10 mouse cellular contexts compared by ENCODE assay signal in genomic region chr13:34760518-34761287, GRCm38 (mm10). TPM values are rescaled to one million over a fixed set of nuclear protein-coding genes. Genes with fewer than 3 reads are reported as not detected.
DNase-seq lines count a peak whose midpoint lies in the region; ATAC-seq and TF ChIP-seq lines count a peak whose summit lies in the region.
"Had no signal": no experiment of that assay in that cellular context is flagged by ENCODE, and none has a peak within 500 bp of the region (broad histone marks: within the 10 kb centered on the region; RNA-seq: fewer than 3 reads in every experiment).

No protein-coding gene starts in this region.

- ATAC-seq in forebrain, embryonic 13.5 days, result no peak; the same call in 1 of the 2 replicates
- ATAC-seq in lung, embryonic 15.5 days (ENCODE audit: borderline replicate concordance, extremely low read depth, low FRiP score, low TSS enrichment), result peak; percentile 66
- 0 out of 2 replicates have a peak, but pooled peaks have one; percentile 36 for ATAC-seq in forebrain, embryonic 12.5 days (ENCODE audit: low FRiP score)
- ATAC-seq in limb, embryonic 14.5 days (ENCODE audit: low FRiP score, low read depth), result peak; percentile 28; the same call in 1 of the 2 replicates

- WGBS in forebrain, embryonic 10.5 days, result 8% methylated on average over 7 of the region's 7 CpGs
- WGBS in forebrain, embryonic 13.5 days, result 6% methylated on average over 7 of the region's 7 CpGs
- 13% methylated on average over 7 of the region's 7 CpGs for WGBS in lung, embryonic 15.5 days
- WGBS in forebrain, embryonic 12.5 days, result 7% methylated on average over 7 of the region's 7 CpGs
- WGBS in limb, embryonic 14.5 days, result 6% methylated on average over 7 of the region's 7 CpGs

- H3K9me3 ChIP-seq in forebrain, embryonic 10.5 days, result no peaks in the 10 kb centered on the region
- no peaks in the 10 kb centered on the region for H3K9me3 ChIP-seq in forebrain, embryonic 13.5 days (replicated peaks)
- no peaks in the 10 kb centered on the region for H3K9me3 ChIP-seq in lung, embryonic 15.5 days
- H3K9me3 ChIP-seq in forebrain, embryonic 12.5 days, result no peaks in the 10 kb centered on the region
- no peaks in the 10 kb centered on the region for H3K9me3 ChIP-seq in limb, embryonic 14.5 days (ENCODE audit: control insufficient read depth, low read length)
- H3K9me3 ChIP-seq: liver, embryonic 15.5 days had no signal

- H3K4me1 ChIP-seq in forebrain, embryonic 10.5 days, result peaks cover 35% of the 10 kb centered on the region
- peaks cover 13% of the 10 kb centered on the region for H3K4me1 ChIP-seq in forebrain, embryonic 13.5 days
- H3K4me1 ChIP-seq in lung, embryonic 15.5 days, result peaks cover 9% of the 10 kb centered on the region
- peaks cover 21% of the 10 kb centered on the region for H3K4me1 ChIP-seq in forebrain, embryonic 12.5 days
- H3K4me1 ChIP-seq in limb, embryonic 14.5 days (ENCODE audit: control insufficient read depth, insufficient read depth, low read length), result peaks cover 18% of the 10 kb centered on the region
- H3K4me1 ChIP-seq: liver, embryonic 15.5 days had no signal

- H3K27ac ChIP-seq in forebrain, embryonic 10.5 days, result peak overlapping the region; percentile 60
- H3K27ac ChIP-seq in forebrain, embryonic 13.5 days, result no peak overlapping the region
- H3K27ac ChIP-seq in lung, embryonic 15.5 days, result 0 out of 2 replicates have a peak overlapping the region, but pooled peaks have one; percentile 24
- H3K27ac ChIP-seq in forebrain, embryonic 12.5 days, result 0 out of 2 replicates have a peak overlapping the region, but pooled peaks have one; percentile 25
- H3K27ac ChIP-seq in limb, embryonic 14.5 days (replicated peaks; ENCODE audit: low read depth, low read length), result no peak overlapping the region; the same call in 1 of the 2 replicates
- H3K27ac ChIP-seq: liver, embryonic 15.5 days had no signal

- no peak for TF ChIP-seq POLR2A in limb, embryonic 14.5 days (IDR thresholded peaks at IDR 0.05; ENCODE audit: borderline replicate concordance, extremely low read depth, insufficient read depth, insufficient read length)

- no peak overlapping the region; the same call in 1 of the 2 replicates for H3K4me2 ChIP-seq in forebrain, embryonic 13.5 days
- no peak overlapping the region; the same call in 1 of the 2 replicates for H3K4me2 ChIP-seq in lung, embryonic 15.5 days
- no peak overlapping the region for H3K4me2 ChIP-seq in forebrain, embryonic 12.5 days
- H3K4me2 ChIP-seq in limb, embryonic 14.5 days (replicated peaks; ENCODE audit: low read depth, low read length, severe bottlenecking), result no peak overlapping the region; the same call in 1 of the 2 replicates
- H3K4me2 ChIP-seq: liver, embryonic 15.5 days had no signal

- H3K9ac ChIP-seq in forebrain, embryonic 13.5 days, result no peak overlapping the region
- no peak overlapping the region for H3K9ac ChIP-seq in lung, embryonic 15.5 days
- H3K9ac ChIP-seq in forebrain, embryonic 12.5 days, result no peak overlapping the region
- H3K9ac ChIP-seq in limb, embryonic 14.5 days (ENCODE audit: low read depth, low read length, severe bottlenecking), result no peak overlapping the region
- H3K9ac ChIP-seq: liver, embryonic 15.5 days had no signal

- no peaks in the 10 kb centered on the region; the same call in 1 of the 2 replicates for H3K27me3 ChIP-seq in forebrain, embryonic 10.5 days (ENCODE audit: poor library complexity, severe bottlenecking)
- H3K27me3 ChIP-seq in forebrain, embryonic 13.5 days, result no peaks in the 10 kb centered on the region
- H3K27me3 ChIP-seq in lung, embryonic 15.5 days, result no peaks in the 10 kb centered on the region
- peaks cover 3% of the 10 kb centered on the region; the same call in 1 of the 2 replicates for H3K27me3 ChIP-seq in forebrain, embryonic 12.5 days
- no peaks in the 10 kb centered on the region for H3K27me3 ChIP-seq in limb, embryonic 14.5 days (ENCODE audit: control insufficient read depth, insufficient read depth, low read length)
- H3K27me3 ChIP-seq: liver, embryonic 15.5 days had no signal

- no peak for DNase-seq in forebrain, embryonic 10.5 days (ENCODE audit: extremely low spot score, low spot score)
- no peak for DNase-seq in lung, postnatal 36 days
- DNase-seq in limb, embryonic 14.5 days (ENCODE audit: low spot score), result peak; percentile 30
- DNase-seq in cerebellum, postnatal 25 days, result no peak
- no peak for DNase-seq in urinary bladder, postnatal 25 days (ENCODE audit: low spot score)
- DNase-seq: spleen, adult 18-20 months had no signal

- H3K4me3 ChIP-seq in forebrain, embryonic 10.5 days, result no peak overlapping the region
- no peak overlapping the region for H3K4me3 ChIP-seq in forebrain, embryonic 13.5 days
- H3K4me3 ChIP-seq in lung, embryonic 15.5 days, result no peak overlapping the region
- no peak overlapping the region for H3K4me3 ChIP-seq in forebrain, embryonic 12.5 days (replicated peaks)
- no peak overlapping the region for H3K4me3 ChIP-seq in limb, embryonic 14.5 days (replicated peaks; ENCODE audit: low read length)
- H3K4me3 ChIP-seq: liver, embryonic 15.5 days had no signal

- no peaks in the 10 kb centered on the region for H3K36me3 ChIP-seq in forebrain, embryonic 10.5 days (replicated peaks)
- H3K36me3 ChIP-seq in forebrain, embryonic 13.5 days (ENCODE audit: poor library complexity, severe bottlenecking), result no peaks in the 10 kb centered on the region
- H3K36me3 ChIP-seq in lung, embryonic 15.5 days, result no peaks in the 10 kb centered on the region
- no peaks in the 10 kb centered on the region for H3K36me3 ChIP-seq in forebrain, embryonic 12.5 days (replicated peaks)
- H3K36me3 ChIP-seq in limb, embryonic 14.5 days (ENCODE audit: control insufficient read depth, insufficient read depth, low read length), result no peaks in the 10 kb centered on the region
- H3K36me3 ChIP-seq: liver, embryonic 15.5 days had no signal

RNA-seq across cellular contexts. Expression of gene Fam50b, which starts 26.1 kb away (rescaled TPM):
- polyA plus RNA-seq in forebrain, embryonic 10.5 days (2016; fragmentation: Nextera tagmentation; extraction: Ambion mirVana), result not detected in 2 replicates
- polyA plus RNA-seq in forebrain, embryonic 13.5 days (2015; fragmentation: Nextera tagmentation; extraction: Ambion mirVana), result not detected in 2 replicates
- polyA plus RNA-seq in lung, embryonic 15.5 days (2015; fragmentation: Nextera tagmentation; extraction: Ambion mirVana), result not detected in 2 replicates
- not detected in 2 replicates for polyA plus RNA-seq in forebrain, embryonic 12.5 days (2016; fragmentation: Nextera tagmentation; extraction: Ambion mirVana)
- not detected in 2 replicates for polyA plus RNA-seq in limb, embryonic 14.5 days (2012; rRNA removed)
- not detected in 2 replicates for polyA plus RNA-seq in limb, embryonic 14.5 days (2014; fragmentation: Nextera tagmentation; extraction: Ambion mirVana)

Comparison
In these comparisons a context has a peak if more than half of its experiments do, and no peak if none do; other contexts are left out.
1. H3K27ac ChIP-seq: peak in forebrain, embryonic 10.5 days (single experiment), lung, embryonic 15.5 days (single experiment) and forebrain, embryonic 12.5 days (single experiment); none in forebrain, embryonic 13.5 days (single experiment) and limb, embryonic 14.5 days (single experiment).